Mouse (Mus musculus) thymus, postnatal 14 days (tissue): ENCODE measurements at regions not wholly inside any gene's neighbourhood (a gene's known extent, or its start where the extent isn't known, plus 50 kb on each side); places are given as distances from the start of the nearest gene placed in this dataset.

Source experiments
- DNase-seq: peaks from one replicate; pipeline ENCODE4 v3.0.0; 2021

DNA sequence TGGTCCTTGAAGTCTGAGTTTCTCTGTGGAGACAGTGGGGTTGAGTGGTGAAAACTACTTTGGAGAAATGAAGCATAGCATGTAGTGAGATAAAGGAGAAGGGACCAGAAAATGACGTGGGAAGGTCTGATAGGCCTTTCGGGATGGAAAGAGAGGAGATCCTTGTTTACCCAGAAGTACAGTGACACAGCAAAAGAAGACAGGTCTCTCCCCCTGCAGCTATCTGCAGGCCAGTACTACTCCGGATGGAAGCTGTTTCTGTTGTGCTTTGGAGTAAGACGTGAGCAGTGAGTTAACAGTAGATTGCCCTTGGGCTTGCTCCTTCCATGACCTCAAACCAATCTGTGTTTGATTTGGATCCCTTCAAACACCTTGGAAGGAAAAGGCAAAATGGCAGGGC is 1277.5 kb downstream of the Gsdmc2 start:
- DNase-seq: no peak

DNA sequence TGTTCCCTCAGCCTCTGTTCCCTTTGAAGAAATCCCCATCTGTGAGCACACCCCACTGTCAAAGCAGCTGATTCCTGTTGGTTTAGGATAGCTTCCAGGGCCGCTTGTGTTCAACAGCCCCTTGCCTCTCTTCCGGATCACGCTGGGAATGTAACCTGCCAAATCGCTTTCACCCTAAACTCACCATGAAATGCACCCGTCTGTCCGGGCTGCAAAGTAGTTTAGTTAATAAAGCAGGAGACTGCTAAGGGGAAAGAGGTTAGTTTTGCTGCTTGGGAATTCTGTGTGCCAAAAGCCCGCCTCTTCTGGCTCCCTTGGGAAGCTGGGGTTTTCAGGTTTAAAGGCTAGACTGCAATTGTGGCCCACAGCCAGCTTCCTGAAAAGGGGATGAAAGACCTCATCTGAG is 1278.9 kb downstream of the Gsdmc2 start:
- DNase-seq: no peak

DNA sequence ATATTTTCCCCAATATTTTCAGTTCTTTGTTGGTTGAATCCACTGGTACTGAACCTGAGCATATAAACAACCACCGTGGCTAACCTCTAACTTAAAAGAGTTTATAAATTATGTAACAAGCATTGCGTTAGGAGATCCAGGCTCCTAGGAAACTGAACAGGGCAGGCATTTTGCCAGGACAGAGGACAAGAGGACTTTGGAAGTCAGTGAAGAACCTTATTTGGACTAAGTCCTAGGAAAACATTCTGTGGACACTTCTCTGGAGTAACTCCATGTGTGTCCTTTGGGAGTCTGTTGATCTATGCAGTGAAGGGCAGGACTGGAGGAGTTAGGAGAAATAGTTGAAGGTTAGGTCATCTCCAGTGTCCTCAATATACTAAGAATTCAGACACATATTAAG is 1311.7 kb downstream of the Gsdmc2 start:
- DNase-seq: no peak

DNA sequence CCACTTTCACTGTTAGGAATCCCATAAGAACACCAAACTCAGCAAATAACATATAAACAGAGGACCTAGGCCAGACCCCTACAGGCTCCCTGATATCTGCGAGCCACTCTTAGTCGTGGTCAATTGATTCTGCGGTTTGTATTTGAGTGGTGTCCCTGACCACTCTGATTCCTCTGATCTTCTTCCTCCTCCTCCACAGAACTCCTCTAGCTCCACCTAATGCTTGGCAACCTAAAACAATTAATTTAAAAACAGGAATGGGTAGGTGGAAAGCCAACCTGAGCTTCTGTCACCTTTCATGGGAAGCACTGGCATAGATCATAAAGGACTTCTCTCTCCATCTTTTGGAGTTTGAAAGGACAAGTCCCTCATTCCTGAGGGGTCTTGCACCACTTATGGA is 1316.0 kb downstream of the Gsdmc2 start:
- DNase-seq: no peak

DNA sequence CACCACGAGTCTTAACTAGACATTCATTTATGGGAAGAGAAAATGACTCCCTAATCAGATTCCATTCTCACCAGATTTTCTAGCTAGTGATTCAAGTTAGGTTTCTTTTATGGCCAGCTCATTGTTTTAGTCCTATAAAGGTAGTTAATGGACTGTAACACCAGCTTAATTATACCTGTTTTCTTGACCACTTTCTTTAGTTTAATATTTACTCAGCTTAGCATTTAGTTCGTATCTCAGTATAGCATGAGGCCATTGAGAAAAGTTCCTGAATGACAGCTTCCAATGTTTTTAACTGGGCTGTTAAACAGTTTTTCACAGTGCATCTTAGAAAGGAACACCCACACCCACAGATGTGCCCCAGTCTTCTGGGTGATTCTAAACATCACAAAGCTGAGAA is 1320.3 kb downstream of the Gsdmc2 start:
- no peak for DNase-seq

DNA sequence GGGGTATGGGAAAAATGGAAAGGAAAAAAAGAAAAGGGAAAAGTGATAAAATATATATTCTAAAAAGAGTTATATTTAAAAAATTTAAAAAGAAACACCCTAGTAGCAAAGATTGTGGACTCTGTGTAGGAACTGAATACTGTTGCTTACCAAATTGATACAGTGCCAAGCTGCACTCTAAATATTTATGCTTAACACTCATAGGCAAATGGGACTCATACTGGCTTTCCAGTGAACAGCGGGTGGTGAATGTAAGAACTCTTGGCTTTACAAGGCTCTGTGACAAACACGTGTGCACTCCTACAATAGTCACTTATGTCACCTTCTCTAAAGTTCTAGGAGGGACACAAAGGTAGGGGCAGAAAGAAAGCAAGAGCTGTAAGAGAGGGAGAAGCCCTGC is 1320.8 kb downstream of the Gsdmc2 start:
- DNase-seq: no peak

DNA sequence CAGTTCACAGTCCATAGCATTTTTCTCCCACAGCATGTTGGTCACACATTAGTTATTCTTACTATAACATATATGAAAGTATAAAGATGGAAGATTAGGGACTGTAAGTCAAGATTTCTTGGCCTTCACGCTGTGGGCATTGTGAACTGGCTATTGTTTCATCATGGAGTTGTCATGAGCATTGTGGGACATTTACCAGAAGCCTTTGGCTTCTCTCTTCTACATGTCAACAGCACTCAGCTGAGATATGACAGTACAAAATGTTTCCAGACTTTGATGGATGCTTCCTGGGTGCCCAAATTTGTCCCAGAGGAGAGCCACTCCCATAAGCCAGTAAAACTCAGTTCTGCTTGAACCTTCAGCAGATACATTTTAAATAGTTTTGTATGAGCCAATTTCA is 1331.5 kb downstream of the Gsdmc2 start:
- no peak for DNase-seq

DNA sequence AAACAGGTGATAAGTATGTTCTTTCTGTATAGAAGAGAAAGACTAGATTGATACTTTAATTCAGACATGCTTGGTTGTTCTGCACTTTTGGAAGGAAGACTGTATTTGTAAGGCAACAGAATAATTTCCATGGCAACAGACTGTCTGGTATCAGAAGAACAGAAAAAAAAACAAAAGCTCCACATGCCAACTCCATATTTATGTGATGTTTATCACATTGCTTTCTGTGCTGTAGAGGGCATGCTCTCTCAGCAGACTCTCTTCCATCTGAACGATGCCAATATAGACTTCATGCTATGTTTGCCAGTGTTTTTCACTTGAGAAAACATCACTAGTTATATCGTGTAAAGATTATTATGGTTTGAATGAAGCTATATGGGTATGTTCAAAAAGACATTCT is 1333.5 kb downstream of the Gsdmc2 start:
- DNase-seq: no peak

DNA sequence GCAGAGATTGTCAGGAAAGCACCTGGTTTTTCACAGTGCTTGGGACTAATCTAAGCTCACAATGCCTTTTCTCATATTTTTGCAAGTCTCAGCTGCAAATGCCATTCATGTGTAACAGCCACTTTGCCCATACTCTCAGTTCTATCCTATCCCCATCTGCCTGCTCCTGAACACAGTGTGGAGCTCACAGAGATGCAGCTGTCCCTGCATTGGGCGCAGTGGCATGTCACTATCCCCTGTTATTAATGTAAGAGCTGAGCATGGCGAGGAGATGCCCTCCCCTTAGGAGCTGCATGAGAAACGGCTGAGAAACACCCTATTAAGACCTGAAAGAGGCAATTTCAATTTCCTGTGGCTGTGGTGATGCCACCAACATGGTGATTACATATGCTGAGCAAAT is 1341.1 kb downstream of the Gsdmc2 start:
- DNase-seq: no peak

DNA sequence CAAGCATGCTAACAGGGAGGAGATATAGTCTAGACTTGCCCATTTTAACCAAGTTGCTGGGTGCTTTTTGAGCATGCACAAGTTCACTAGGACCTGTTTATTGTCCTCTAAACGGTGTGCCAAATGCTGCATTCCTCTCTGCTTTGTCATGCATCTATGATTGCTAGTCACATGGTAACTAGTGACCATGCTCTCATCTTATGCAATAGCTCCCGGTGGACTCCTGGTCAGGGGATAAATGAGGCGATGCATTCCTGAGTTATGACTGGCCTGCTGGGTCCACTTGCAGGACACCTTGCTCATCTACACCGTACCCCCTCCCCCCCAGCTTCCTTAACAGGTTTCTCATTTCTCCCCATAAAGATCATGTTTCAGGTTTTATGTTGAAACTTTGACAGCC is 1344.0 kb downstream of the Gsdmc2 start:
- DNase-seq: no peak

DNA sequence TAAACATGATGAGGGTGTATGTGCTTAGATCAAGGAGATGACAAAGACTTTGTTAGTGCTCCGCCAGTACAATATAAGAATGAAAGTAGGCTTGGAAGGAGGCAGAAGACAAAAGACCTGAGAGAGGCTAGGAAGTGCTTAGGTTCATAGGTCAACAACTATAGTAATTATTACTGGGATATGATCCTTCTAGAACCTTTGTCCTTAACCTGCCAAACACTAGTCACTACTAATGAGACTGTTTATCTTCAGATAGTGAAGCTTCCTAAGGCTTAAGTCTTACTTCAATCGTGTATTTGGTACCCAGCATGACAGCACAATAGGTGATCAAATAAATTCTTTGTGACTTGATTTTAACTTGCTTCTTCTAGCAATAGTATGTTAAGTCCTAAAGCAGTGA is 1344.5 kb downstream of the Gsdmc2 start:
- no peak for DNase-seq

DNA sequence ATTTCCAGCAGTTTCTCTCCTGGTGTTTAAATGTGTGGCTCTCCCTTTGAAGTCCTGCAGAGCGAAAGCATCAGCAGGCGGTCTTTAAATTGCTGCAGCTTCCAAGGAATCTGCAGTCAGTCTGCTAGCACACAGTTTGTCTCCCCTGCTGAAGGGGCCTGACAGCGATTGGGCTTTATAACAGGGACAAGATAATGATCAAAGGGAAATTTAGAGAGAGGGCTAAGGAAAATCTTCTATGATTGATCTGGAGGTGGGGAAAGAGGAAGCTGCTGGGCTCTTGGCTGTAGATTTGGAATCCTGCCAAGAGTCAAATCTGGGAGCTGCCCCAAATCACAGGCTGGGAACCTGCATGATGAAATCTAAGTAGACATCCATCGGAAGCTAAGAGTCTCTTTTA is 1348.8 kb downstream of the Gsdmc2 start:
- no peak for DNase-seq

DNA sequence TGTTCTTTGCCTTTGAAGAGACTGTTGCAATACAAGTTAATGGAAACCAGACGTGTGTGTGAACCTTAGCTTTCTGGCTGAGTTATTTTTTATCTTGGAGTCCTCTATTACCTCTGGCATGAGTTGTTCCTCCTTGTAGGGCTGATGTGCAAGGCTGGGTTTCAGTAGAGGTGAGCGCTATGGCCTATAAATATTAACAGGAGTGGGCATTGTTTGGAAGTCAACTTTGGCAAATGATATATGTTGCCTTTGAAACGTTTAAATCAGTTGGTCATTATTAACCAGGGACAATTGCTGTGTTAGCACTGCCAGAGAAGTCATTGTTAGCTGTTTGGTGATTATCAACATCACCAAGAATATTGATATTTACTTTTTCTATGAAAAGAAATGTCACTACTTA is 1352.6 kb downstream of the Gsdmc2 start:
- no peak for DNase-seq

DNA sequence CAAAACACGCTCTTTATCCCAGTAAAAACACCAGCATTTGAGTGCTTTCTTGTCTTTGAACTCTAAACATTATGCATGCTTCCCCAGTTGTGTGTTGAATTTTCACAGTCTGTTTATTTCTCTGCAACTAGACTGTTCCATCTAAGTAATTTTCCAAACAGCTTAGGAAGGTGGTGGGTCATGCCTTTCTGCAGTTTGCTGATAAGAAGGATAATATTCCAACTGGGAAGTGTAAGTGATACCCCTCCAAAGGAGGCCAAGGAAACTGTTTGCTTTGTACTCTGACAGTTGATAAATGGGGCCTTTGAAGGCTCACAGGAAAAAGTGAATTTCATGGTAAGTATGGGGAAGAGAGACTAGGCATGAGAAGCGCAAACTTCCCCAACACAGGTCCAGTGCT is 1354.4 kb downstream of the Gsdmc2 start:
- DNase-seq: no peak

DNA sequence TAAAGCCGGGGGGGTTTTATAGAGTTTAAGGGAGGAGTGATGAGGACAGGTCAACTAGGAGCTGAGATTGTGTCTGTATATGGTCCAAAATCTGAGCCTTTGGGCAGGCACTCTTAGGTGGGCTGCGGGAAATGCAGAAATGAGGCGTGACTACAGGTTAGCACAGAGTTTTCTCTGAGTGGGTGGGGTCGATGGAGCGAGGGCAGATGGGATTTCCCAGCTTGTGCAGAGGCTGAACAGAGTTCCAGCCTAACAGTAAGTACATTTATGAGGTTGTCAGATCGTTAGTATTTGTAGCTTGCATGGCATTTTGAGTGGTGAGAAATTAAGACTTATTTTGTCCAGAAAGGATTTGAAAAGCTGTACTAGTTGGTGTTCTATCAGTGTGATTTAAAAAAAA is 1358.4 kb downstream of the Gsdmc2 start:
- no peak for DNase-seq

DNA sequence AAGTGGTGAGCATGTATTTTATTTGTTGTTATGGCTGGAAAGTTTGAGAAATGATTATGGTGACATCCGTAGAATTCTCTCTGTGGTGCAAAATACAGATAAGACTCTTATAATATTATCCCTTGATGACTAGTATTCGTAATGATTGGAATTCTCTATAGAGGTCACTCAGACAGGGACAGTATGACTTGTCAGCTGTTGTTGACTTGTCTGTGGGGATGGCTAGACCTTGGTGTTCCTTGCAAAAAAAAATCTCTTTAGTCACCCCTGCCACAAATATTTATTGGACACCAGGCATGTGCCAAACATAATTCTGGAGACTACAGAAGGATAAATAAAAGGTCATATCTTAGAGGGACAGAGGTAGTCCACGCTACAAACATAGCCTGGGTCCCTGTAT is 1360.6 kb downstream of the Gsdmc2 start:
- no peak for DNase-seq

DNA sequence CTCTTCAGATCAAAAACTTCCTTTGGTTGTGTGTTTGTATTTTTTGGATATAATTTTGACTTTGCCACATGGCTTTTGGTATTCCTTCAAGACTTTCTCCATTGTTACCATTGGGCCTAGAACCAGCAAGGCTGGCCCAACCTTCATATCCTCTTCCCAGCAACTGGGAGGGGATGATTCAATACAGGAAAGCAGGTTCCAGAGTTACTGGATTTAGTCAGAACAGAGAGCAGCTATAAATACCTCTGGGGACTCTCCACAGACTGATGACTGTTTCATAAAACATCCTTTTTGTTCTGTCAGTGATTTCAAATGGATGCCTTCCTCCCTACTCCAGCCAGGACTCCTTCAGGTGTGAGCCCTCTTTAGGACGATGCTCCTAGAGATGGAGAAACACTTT is 1361.4 kb downstream of the Gsdmc2 start:
- no peak for DNase-seq

DNA sequence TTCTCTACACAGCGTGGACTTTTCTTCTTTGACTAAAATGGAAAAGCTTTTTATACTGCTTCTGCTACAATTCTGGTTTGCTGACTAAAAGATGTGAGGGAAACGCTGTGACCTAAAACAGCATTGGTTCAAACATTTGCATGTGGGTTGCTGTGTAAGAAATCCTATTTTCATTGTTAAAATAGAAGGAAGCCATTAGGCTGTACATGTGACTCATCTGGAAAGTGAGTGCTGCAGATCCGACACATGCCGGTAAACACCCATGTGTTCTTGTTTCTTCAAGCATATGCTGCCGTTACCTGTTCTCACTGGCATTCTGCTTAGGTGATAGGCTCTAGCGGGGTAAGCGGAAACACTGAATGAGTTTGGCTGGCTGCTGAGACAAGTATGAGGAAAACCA is 1362.6 kb downstream of the Gsdmc2 start:
- no peak for DNase-seq

DNA sequence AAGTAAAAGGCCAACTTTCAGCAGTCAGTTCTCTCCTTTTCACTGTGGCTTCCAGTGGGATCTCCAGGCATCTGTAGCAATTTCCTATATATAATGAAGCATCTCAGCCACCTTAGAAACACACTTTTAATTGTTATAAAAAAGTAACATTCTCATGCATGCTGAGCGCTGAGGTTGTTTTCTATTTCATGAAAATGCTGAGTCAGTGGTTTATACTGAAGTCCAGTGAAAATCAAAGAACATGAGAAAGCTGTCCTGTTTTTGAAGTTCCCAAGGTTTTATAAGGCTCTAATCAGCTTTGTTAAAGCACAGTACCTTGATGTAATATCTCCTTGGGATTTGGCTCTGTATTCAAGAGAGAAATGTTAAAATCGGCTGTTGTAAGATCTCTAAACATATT is 1367.2 kb downstream of the Gsdmc2 start:
- no peak for DNase-seq

DNA sequence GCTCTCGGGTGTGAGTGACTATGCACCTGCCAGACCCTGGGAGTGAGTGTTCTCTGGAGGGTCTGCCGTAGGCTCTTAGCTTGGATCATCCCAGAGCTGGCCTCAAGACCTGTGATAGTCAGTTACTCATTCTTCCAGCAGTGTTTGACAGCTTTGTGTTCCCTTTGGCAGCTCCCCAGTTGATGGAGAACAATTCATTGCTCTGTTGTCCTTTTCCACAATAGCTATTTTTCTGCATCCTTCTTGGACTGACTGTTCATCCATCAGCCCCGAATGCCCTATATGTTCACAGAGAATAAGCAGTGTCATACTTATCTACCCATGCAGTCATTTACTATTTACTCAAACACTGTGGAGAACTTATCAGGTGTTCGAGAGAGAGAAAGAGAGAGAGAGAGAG is 1368.5 kb downstream of the Gsdmc2 start:
- no peak for DNase-seq

DNA sequence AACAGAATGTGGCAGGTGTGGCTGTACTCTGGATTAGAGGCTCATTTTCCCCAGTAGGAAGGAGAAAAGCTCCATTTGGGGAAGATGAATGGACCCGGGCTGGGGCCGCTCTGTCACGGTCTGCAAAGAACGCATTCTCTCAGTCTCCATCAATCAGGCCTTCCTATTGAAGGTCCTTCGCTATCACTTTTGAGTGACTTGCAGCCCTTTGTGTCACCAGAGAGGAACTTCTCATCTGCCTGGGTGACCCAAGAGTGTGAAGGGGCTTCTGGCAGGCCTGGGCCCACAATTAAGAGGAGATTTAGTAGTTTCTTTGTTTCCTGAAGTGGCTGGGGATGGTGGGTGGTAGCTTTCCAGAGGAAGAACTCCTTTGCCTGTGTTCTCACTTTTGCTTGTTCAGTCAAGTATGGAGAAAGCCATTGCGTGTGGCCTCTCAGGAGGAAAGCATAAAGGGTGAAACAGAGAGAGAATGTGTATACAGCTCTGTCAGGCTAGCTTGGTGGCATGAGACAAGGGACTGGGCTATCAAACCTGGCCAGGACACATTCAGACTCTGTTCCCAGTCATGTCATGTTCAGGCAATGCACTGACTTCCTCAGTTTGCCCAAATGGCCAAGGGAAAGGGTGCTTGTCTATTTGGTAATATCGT is 1374.2 kb downstream of the Gsdmc2 start:
- DNase-seq: no peak

DNA sequence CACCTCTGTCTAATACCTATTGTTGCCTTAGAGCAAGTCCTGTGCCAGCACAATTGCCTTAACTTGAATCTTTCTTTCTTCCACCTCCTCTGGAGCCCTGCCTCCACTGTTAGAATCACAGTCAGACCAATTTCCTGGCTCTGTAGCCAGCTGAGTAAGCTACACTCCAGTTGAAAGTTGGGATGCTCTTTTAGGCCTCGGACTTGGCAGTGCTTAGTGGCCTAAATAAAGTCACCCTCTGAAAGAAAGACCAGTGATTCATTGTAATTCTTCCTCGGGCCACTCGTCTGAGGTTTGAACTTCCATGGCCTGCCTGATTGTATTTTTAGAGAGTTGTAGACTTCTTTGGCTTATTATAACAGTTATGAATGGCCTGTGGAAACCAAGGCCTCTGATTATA is 1376.9 kb downstream of the Gsdmc2 start:
- no peak for DNase-seq

DNA sequence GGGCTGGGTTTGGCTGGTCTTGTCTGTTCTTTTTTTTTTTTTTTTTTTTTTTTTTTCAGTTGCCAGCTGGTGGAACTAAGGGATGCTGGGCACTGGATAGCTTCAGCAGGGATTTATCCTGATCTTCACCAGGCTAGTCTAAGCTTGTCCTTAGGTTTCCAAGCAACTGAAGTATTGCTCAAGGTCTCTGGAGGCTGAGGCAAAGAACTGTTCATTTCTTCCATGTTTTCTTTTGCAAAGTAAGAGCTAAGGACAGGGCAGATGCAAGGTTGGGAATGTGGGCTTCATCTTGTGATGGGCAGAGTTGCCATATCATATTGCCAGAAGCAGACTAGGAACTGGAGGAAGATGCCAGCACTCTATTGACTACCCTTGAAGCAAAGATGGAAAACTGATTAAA is 1378.1 kb downstream of the Gsdmc2 start:
- no peak for DNase-seq

DNA sequence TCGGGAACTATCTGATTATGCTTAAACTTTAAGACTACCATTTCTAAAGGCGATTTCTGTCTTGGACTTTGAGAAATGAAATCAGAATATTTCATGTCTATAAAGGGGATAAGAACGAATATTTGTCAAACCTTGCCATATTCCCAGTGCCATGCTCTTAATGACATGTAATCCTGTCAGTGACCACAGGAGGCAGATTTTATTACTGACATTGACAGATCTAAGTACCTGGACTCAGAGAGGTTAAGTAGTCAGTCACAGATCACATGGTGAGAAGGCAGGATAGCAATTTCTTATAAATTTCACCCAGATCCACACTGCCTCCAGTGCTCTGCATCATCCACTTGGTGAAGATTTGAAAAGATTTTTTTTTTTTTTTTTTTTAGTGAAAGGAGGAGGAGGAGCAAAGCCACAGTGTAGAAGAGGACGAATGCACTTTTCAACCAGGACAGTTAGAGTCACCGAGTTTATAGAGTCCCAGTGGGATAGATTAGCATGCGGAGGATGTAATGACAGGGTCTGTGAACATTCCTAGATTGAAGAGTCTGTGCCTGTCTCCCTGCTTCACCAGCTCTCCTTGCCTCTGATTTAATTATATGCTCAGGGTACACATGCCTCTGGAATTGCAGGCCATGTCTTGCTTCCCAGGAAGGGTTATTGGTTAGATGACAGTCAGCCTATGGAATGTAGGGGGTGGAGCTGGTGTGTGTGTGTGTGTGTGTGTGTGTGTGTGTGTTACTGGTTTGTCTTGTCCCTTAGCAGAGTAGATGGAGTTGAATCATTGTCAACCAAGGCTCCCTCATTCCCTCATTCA is 1379.7 kb downstream of the Gsdmc2 start:
- DNase-seq: no peak

DNA sequence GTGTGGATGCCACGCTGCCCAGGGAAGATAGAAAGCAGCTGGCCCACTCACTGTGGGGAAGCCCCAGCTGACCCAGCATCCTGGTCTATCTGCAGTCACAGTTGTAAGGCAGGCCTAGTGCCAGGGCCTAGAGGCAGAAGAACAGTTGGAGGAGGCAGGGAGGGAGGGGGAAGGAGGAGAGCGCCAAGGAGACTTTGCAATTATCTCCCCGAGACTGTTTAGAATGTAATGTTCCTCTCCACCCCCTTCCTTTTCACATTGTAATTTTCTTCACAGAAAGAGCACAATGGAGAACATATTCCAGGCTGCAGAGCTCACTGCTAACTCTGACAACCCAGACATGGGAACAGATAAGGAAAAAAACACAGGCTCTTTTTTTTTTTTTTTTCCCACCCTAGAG is 1382.3 kb downstream of the Gsdmc2 start:
- DNase-seq: no peak
